Mouse (Mus musculus) urinary bladder, postnatal 14 days (tissue): ENCODE results near the gene Upk3a.
"Not testable (repeated sequence)": the region's sequence is repeated elsewhere in the genome, so short reads cannot be mapped to it uniquely, and the experiment has no call there.

ENCODE experiments used
- DNase-seq: peaks from one replicate; pipeline ENCODE4 v3.0.0; 2021; ENCODE audit warnings: low spot score

Gene Upk3a

DNA sequence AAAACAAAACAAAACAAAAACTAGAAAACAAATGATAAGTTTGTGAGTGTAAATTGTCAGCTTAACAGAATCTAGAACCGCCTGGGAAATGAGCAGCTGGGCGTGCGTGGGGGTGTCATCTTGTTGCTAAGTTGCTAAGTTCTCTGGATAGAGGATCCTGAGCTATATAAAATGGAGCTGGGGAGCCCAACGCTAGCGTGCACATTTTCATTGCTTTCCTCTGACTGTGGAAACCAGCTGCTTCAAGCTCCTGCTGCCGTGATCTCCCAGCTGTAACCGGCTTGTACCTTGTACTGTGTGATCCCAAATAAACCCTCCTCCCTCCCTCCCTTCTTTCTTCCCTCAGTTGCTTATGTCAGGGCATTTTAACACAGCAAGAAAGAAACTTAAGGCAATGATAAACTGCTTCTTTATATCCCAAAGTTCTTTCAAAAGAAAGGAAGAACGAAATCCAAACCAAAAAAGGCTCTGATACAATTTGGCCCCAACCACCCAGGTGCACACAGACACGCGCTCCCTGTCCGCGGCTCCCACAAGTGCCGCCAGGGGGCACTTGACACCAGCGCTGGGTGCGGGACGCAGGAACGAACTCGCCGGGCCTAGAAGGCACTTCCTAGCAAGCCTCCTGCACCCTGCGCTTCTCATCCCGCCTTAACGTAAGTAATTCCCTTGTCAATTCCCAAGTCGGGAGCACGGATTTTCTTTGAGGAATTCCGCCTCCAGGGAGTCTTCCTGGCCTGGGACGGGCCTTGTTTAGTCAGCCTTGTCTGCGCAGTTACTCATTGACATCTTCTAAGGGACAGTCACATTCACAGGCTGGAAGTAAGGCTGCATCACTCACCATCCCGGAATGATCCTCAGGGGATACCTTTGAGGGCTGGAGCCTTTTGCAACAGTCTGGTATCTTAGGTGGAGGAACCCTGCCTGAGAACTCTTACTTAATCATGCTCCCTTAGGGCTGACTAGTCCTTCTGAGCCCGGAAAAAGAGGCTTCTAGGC, 15.7 kb upstream of the Upk3a start:
- peak; percentile 87 for DNase-seq

GRCm38 (mm10) chr15:85009666-85010065, 7.3 kb upstream of the Upk3a start:
- no peak for DNase-seq

DNA sequence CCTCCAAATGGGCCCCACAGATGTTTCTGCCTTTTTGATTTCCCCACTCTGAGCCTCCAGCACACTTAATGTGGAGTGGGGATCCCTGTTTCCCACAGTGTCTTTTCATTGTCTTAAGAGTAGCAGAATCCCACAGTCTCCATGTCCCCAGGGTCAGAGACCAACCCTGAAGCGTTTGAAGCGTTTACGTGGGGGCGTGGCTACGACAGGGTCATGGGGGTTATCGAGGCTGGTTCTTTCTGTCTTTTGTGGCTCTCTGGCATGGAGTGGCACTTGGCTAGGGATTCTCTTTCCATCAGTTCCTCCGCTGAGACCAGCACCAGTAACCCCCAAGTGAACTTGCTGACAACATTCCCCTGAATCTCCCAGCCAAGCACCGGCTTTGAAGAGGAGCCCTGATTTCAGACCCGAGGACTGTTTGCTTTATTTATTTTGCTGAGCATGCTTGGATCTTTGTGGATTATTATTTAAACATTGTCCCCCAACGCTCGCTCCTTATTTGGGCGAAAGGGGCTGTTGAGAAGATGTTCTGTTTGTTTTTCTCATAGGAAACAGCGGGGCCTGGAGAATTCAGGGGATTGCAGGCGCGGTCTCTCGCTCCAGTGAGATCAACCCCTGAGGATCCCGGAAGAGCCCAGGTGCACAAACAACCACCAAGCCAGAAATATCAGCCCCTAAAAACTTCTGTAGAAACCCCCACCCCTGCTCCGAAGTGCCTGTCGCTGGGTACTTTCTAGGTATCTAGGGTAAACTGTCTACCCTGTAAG, 4.9 kb upstream of the Upk3a start:
- peak; percentile 25 for DNase-seq

DNA sequence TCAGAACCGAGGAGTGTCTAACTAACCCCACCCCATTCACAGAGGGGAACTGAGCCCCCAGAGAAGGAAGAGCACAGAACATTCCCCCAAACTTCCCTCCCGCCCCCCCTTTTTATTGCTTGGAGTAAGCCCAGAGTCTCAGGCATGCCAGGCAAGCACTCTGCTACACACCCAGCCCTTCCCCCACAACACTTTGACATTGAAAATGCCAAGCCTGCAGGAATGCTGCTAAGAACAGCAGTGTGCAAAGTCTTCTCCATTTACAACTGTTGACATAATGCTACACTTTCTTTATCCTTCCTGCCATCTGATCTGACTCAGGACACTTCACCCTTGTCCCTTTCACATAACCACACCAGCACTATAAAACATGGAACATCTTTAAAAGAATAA, 4.3 kb upstream of the Upk3a start:
- peak; percentile 78 for DNase-seq

- DNase-seq: no peak
Observed at GRCm38 (mm10) chr15:85015771-85016170, 1.2 kb upstream of the Upk3a start.

- no peak for DNase-seq
Observed at GRCm38 (mm10) chr15:85022211-85022610, 5.3 kb downstream of the Upk3a start.

GRCm38 (mm10) chr15:85026197-85026596, 9.3 kb downstream of the Upk3a start:
- DNase-seq: no peak

- no peak for DNase-seq
Observed at GRCm38 (mm10) chr15:85027740-85028139, 10.8 kb downstream of the Upk3a start.

- DNase-seq: not testable (repeated sequence)
Observed at GRCm38 (mm10) chr15:85028648-85029047, 11.7 kb downstream of the Upk3a start, which contains the start of gene Fam118a. Gene Fam118a, plus strand, starts transcription at chr15:85028948.

- DNase-seq: not testable (repeated sequence)
Observed at GRCm38 (mm10) chr15:85030643-85031042, 13.7 kb downstream of the Upk3a start.

- DNase-seq: no peak
Observed at GRCm38 (mm10) chr15:85031866-85032265, 14.9 kb downstream of the Upk3a start.

- peak; percentile 65 for DNase-seq
Observed at GRCm38 (mm10) chr15:85033916-85034315, 17.0 kb downstream of the Upk3a start.

DNA sequence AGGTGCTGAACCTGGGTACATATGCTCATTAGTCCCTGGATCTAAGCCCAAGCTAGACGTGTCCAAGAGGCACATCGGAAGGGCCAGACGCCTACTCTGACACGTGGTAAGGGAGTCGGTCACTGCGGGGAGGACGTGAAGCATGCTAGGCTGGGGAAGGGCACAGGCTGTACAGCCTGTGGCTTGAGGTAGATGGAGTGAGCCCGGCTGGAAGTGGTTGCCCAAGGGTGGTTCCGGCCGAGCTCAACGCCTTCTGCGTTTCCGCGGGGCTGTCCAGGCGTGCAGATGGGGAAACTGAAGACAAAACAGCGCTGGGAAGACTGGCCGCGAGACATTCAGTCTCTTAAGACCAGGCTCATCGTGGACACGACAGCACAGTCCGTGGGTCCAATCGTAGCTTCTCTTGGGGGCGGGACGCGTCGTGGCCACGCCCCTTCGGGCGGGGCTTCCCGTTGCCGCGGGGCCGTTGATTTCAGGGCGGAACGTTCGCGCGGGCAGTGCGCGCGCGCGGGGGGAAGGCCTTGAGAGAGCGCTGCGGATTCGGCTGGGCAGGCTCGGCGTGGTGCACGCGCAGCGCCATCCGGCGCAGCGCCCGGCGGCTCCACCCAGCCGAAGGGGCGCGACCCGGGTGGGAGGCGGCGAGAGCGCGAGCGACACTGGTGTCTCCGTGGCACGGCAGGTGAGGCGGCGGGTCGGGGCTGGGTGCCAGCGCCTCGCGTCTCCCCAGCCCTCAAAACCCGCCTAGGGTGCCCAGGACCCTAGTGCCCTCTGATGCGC, 19.8 kb downstream of the Upk3a start:
- DNase-seq: peak; percentile 98

DNA sequence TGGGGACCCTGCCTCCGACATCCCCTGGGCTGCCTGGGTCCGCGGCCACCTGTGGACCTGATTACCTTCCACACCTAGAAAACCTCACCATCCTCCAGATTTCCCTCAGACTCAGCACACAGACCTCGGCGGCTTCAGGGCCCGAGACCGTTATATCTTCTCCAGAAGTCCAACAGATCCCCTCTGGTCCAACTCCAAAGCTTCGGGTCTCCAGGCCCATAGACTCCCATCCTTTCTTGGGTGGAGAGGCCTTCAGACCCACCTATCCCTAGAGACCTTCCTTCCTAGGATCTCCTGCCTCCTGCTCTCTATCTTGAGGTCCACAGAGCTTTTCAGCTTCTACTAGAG, 20.4 kb downstream of the Upk3a start:
- no peak for DNase-seq

DNA sequence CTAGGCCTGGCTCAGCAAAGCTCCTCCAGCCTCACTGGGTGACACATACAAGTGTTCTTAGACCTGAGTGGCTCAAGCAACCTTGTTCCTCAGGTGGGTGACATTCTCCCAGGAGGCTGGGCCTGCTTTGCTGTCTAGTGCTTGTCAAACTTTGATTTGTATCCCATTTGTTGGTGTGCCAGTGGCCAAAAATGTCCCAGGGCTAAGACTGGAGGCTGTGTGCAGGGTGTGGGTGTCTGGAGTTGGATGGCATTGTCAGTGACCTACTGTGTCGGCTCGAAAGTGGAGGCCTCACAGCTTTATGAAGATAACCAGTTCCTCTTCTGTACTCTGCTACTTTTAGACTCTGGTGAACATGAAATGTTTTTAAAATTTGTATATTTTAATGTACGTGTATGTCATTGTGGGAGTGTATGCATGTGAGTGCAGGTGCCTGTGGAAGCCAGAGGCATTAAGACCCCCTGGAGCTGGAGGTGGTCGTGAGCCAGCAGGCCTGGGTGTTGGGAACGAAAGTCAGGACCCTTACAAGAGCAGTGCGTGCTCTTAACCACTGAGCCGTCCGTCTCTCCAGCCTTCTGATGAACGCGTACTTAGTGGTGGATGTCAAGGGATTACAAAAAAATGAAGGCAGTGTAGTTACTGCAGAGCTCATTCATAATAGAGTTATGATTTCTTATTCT, 24.7 kb downstream of the Upk3a start:
- no peak for DNase-seq

GRCm38 (mm10) chr15:85042361-85042954, 25.5 kb downstream of the Upk3a start:
- DNase-seq: peak; percentile 72

DNA sequence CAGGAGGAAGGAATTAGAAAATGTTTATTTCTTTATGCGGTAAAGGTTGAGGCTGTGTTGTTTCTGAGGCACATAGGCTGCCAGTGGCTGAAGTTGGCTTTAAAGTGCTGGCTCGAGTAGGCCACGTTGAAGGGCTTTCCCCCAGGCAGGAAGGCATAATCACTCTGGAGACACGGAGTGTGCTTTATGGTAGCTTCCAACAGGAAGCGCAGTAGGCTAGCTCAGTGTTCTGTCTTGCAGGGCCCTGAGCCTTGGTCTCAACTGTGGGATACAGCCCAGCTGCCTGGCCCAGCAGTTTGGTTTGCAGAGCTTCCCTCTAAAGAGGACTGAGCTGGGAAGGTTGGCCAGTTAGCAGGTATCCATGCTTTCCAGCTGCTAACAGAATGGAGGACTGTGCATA, 26.2 kb downstream of the Upk3a start:
- no peak for DNase-seq

DNA sequence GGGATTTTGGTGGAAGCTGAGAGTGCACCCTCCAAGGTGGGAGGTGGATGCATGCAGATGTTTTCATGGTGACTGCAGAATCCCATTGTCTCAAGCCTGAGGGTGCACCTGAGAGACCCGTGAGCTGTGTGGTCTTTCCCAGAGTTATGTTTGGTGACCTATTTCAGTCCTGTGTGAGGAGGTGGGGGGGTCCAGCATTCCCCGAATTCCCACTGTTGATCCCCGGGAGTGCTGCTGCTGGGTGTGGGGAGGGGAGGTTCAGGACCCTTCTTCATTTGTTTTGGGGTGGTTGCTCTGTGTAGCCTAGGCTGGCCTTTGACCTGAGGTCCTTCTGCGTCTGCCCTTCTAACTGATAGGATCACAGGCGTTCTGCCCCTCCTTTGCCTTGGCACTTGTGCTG, 26.8 kb downstream of the Upk3a start:
- no peak for DNase-seq

DNA sequence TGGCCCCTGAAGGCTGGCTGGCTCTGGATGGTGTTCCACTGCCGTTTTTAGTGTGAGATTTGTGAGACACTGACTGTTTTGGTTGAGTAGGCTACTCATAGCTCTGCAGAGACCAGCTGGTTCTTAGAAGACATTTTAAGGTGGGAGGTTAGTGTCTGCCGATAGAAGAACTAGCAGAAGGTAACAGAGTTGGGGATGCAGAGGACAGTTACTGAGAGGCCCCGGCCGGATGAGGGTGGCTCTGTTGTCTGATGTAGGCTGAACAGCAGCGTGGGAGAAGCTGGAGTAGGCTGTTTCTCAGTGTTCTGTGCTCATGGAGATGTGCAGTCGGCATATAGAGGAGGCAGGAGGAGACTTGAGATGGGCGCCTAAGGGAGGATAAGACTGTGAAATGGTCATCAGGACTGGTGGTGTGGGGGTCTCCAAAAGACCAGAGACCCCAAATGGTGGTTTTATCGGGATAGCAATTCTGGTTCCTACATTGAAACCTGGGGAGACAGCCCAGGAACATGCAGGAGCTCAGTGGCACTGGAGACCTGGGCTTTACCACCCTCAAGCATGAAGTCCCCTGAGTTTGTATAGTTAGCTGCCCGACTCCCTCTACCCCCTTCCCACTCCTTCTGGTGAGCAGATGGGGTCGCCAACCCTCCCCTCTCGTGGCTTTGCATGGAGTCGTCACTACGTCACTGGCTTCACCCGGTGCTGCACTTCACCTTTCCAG, 29.4 kb downstream of the Upk3a start:
- no peak for DNase-seq

DNA sequence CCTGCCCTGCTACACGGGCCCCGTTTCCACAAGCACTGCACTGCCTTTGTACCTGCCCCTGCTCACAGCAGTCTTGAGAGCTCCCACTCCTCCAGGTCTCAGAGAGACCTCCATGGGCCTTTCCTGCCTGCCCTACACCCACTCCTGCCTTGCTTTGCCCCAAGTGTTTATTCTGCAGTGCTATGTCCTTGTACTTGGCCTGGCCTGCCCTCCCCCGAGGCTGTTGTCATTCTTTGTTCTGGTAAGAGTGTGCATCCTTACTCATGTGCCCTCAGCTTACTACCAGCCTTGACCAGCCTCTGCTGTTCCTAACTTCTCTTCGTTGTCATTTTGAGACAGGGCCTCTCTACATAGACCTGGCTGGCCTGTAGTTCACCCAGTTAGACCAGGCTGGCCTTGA, 30.9 kb downstream of the Upk3a start:
- DNase-seq: no peak

DNA sequence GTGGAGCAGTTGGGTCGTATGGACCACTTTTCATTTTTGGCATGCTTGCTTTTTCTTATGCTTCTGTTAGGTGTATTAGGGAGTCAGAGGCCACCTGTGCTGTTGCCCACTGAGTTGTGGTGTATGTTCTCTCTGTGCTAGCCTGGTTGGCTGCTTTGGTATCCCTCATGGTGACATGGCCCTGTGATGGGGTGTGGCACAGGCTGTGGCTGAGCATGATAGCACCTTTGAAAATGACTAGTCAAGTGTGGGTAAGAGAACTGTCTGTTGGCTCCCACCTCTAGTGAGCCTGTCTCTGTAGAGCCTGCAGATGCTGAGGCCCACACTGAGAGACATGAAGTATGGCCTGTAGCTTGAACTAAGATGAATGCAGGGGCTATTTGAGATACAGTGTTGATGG, 32.8 kb downstream of the Upk3a start:
- DNase-seq: no peak
